Mouse (Mus musculus) retina, postnatal 1 day (tissue): Measurements from ENCODE around the gene Nt5dc1.
"Not testable (repeated sequence)": the region's sequence is repeated elsewhere in the genome, so short reads cannot be mapped to it uniquely, and the experiment has no call there.

Experiments used
- DNase-seq: peaks from one replicate; pipeline ENCODE4 v3.0.0-alpha.2; 2012

The Nt5dc1 gene

DNA sequence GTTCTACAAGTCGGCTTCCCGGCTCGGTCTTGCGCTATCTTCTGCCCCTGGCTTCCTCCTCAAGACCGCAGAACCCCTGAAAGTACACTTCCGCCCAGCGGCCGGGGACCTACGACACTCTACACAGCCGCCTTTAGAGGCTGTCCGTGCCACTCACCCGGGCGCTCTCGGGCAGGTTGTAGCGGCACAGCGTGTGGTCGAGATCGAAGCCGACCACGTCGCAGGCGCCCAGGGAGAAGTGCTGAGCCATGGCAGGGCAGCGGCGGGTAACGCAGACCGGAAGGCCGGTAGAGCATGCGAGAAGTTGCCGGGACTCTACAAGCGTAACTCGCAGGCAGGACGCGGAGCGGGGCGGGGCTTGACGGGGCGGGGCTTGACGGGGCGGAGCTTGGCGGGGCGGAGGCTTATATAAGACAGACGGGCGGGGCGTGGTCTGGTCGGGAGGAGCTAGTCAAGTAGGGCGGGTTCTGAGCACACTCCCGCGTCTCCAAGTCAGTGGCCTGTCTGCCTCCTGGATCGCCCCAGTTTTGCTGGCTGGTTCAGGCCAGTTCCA lies at the start of gene Nt5dc1:
TSS of gene Nt5dc1 (minus strand) at position 349 of the 553 bp plus-strand sequence.
- DNase-seq, result peak; percentile 95

GRCm38 (mm10) chr10:34464321-34464720 lies 46.0 kb upstream of the Nt5dc1 start:
- DNase-seq, result no peak

DNA sequence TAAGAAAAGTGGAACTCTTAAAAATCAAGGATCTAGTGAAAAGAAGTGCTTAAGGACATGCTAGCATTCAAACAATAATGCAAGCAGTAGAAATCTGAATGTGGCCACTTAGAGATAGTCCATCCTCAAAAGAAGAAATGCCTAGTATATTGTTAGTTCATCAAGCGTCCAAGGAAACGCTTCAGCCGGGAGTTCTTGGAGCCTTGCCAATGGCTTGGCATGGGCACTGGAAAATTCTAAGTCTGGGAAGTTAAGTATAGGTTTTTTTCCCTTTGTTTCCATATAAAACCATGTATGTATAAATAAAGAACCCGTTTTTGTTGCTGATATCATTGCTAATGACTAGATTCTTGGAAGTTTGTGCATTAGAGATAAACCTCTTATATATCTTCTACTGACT lies 43.1 kb upstream of the Nt5dc1 start:
- DNase-seq, result no peak

GRCm38 (mm10) chr10:34449469-34449868 lies 31.1 kb upstream of the Nt5dc1 start:
- DNase-seq, result no peak

- not testable (repeated sequence) for DNase-seq
Observed at GRCm38 (mm10) chr10:34434191-34434590, 15.8 kb upstream of the Nt5dc1 start.

- DNase-seq, result peak; percentile 22
Observed at GRCm38 (mm10) chr10:34431783-34432182, 13.4 kb upstream of the Nt5dc1 start.

- DNase-seq, result not testable (repeated sequence)
Observed at GRCm38 (mm10) chr10:34418794-34419193, 442 bp upstream of the Nt5dc1 start.

- no peak for DNase-seq
Observed at GRCm38 (mm10) chr10:34399267-34399666, 19.1 kb downstream of the Nt5dc1 start.

DNA sequence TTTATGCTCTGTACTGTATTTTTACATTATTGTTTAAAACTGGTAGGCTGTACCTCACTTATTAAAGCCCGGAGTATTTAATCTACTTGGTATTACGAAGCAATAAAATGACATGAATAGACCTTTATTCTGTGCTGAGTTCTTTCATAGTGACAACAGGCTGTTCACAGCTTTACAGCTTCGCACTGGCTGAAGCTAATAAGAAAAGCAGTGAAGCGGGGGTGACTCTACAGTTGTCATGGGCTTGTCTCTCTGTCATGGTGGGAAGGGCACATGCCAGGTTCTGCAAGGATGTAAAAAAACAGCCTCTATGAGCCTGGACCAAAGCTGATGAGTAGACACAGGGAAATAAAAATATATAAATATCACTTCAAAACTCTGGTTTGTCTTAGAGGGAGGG lies 21.4 kb downstream of the Nt5dc1 start:
- DNase-seq, result no peak

DNA sequence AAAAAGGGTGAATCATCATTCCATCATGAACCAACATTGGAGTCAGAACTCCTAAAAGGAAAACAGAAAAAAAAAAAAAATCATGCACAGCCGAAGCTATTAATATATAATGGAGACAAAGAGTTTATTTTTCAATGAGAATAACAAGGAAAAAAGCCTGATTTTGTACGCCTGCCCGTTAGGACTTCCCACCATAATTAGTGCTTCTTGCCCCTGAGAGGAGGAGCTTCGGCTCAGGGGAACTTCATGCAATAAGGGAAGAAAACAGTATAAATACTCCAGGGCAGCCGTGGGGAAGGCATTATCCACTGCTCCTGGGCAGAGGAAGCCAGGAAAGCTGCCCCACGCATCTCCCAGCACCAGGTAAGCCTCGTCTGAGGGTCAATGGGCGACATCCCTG lies 28.7 kb downstream of the Nt5dc1 start, which contains the start of gene Col10a1:
TSS of gene Col10a1 (plus strand) at position 301 of the 400 bp plus-strand sequence.
- DNase-seq, result no peak

- DNase-seq, result no peak
Observed at GRCm38 (mm10) chr10:34385636-34386035, 32.7 kb downstream of the Nt5dc1 start.

DNA sequence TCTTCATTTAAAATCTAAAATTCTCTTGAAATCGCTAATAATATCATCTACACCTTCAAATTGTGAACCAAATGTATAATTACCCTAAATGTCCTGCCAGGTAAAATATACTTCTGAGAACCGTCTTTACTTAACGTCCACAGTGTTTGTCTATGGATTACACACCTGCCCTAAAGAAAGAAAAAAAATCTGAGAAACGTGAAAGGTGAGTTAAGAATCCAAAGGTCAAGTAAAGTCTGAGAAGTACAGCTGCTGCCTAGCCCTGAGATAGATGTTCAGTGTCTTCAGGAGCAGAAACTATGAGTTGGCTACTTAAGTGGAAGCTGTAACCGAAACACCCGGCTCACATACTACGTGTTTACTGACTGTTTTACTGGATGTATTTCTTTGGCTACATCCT lies 45.0 kb downstream of the Nt5dc1 start:
- no peak for DNase-seq

DNA sequence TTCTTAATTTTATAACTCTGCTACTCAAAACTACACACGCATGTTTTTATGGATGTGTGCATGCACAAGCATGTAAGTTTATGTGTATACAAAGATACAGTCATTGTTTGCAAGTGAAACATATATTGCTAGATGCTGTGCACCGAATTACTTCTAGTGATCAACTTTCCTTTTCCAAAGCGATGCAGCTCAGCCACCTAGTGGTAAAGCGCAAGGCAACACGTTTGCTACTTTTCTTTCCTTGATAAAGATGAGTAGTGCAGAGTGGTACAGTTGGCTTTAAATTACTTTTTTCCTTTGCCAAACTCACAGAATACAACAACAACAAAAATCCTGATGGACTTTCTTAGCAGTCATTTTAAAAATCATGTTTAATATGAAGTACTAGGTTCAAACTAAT lies 50.2 kb downstream of the Nt5dc1 start:
- DNase-seq, result no peak

- DNase-seq, result no peak
Observed at GRCm38 (mm10) chr10:34363756-34364155, 54.6 kb downstream of the Nt5dc1 start.

DNA sequence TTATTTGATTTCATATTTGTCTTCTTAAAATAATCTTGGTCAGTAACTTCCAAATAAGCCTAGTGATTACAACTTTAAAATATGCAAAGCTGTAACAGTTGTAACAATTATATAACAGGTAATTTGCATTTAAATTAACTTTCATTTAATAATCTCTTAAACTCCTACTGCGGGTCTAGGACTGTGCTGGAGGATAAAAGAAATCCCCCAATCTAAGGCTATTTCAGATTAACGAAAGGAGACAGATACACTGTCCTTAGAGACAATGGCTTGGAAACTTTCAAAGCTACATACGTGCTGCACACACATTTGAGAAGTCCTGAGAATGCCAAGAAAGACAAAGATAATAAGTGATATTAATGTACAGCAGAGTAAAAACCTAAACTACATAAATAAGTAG lies 60.1 kb downstream of the Nt5dc1 start:
- DNase-seq, result no peak

DNA sequence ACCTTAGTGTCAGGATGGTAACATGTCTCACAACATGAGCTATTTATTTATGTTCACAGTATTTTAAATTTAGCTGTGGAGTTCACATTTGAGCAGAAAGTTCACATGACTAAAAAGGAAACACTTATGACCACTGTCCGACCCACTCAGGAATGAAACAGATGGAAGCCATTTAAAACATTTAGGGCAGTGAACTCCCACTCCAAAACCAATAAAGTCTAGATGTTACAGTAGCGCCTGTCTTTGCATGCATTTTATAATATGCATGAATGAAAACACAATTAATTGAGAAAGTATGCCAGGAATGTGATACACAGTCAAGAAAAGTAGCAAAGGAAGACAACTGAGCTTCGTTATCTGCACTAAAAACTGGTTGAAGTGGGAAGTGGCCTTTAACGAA lies 66.2 kb downstream of the Nt5dc1 start:
- DNase-seq, result no peak

DNA sequence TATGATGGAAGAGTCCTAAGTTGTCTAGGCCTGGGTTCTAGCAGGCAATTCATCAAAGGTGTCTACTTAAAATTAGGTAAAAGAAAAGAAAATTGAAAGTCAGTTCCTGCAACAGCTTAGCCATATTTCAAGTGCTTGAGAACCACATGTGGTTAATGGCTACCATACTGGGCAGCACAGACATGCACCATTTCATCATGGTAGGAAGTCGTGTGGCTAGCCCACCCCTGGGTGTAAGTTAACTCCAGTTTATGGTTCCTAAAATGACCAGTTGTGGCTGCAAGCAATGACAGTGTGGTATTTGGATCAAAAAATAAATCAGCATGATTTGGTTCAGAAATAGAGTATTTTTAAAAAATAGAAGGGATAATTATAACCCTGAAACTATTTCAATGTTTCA lies 76.5 kb downstream of the Nt5dc1 start:
- no peak for DNase-seq

DNA sequence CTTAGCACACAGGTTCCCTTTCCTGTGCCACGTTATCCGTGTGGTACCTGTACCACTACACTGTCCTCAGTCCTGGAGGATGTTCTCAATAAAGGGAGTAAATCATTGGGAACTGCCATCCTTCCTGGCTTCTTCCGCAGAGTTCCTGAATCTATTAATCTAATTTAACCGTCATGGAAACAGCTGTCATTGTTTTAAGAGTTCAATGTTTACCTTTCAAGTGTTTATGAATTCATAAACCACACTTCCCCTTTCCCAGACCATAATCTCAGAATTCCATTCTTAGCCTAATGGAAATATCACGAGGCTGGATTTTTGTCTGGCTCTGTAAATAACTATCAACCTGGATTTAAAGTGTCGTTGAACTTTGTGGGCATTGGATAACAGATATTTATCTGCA lies 77.3 kb downstream of the Nt5dc1 start:
- DNase-seq, result no peak

GRCm38 (mm10) chr10:34328310-34328709 lies 90.0 kb downstream of the Nt5dc1 start:
- DNase-seq, result peak; percentile 70

GRCm38 (mm10) chr10:34327144-34327543 lies 91.2 kb downstream of the Nt5dc1 start:
- no peak for DNase-seq

- DNase-seq, result peak; percentile 49
Observed at GRCm38 (mm10) chr10:34326701-34327100, 91.7 kb downstream of the Nt5dc1 start.

DNA sequence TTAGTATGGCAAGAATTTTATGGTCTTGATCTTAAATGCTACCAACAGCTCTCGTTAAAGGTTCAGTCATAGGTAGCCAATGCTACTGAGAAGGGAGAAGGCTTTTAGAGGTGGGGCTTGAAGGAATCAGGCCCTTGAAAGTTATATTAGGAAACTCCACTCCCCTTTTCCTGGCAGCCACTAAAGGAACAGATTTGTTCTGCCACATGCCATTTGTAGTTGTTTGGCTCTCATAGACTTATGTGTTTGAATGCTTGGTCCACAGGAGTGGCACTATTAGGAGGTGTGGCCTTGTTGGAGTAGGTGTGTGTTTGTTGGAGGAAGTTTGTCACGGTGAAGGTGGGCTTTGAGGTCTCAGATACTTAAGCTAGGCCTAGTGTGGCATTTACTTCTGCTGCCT lies 97.5 kb downstream of the Nt5dc1 start:
- DNase-seq, result no peak

GRCm38 (mm10) chr10:34317217-34317606 lies 101.1 kb downstream of the Nt5dc1 start:
- DNase-seq, result no peak

DNA sequence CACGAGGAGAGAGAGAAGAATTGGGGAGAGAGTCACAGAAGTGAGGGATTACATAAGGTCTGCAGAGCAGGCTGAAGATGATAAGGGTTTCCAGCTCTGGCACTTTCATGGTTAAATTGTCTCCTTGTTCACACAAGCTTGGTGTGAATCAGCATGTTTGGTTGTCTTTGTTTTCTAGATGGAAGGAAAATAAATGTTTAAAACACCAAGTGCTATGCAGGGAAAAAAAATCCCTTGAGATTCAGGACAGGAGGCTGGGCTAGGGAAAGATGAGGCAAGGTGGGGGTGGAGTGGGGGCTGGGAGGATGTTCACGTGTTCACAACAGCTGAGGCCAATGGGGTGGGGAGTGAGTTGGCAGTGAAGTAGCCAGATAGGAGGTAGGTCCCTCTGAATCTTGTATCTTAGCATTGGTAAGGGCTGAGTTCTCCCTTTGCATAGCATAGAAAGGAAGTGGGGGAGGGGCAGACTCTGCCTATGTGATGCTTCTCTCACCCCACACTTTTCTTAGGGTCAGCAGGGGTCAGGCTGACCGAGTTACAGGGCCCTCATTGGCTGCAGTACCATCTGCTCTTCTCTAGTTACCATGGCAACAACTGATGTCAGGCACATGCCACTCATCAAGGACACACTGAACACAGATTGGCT lies 101.7 kb downstream of the Nt5dc1 start:
- DNase-seq, result peak; percentile 87

GRCm38 (mm10) chr10:34312536-34312935 lies 105.8 kb downstream of the Nt5dc1 start:
- DNase-seq, result no peak
